Mouse (Mus musculus): Measurements from ENCODE around the gene Tmem254c. TPM values are rescaled to one million over a fixed set of nuclear protein-coding genes. Genes with fewer than 3 reads are reported as not detected.
"Not testable (repeated sequence)": the region's sequence is repeated elsewhere in the genome, so short reads cannot be mapped to it uniquely, and the experiment has no call there.

Tmem254c gene
- polyA plus RNA-seq, 1 experiment from 2014 or later = 32.6 TPM

- not testable (repeated sequence) for ATAC-seq; H3K4me3 ChIP-seq (ENCODE audit: low read length); H3K9ac ChIP-seq (ENCODE audit: low read depth, low read length); H3K4me1 ChIP-seq (ENCODE audit: control insufficient read depth, insufficient read depth, low read depth, low read length); H3K27me3 ChIP-seq (replicated peaks; ENCODE audit: control insufficient read depth, insufficient read depth, low read length); H3K4me2 ChIP-seq (ENCODE audit: low read length); H3K9me3 ChIP-seq (ENCODE audit: control insufficient read depth, low read length); H3K36me3 ChIP-seq (ENCODE audit: control insufficient read depth, insufficient read depth, low read length); H3K27ac ChIP-seq (ENCODE audit: low read depth, low read length)
- WGBS = no CpG with 5 or more reads among the region's 8 CpGs
Observed at GRCm38 (mm10) chr14:26047026-26047425, 20.1 kb downstream of the Tmem254c start.

GRCm38 (mm10) chr14:26045007-26045406 lies 22.1 kb downstream of the Tmem254c start:
- H3K27me3 ChIP-seq (replicated peaks; ENCODE audit: control insufficient read depth, insufficient read depth, low read length); H3K36me3 ChIP-seq (ENCODE audit: control insufficient read depth, insufficient read depth, low read length); H3K4me3 ChIP-seq (ENCODE audit: low read length); H3K9ac ChIP-seq (ENCODE audit: low read depth, low read length); H3K9me3 ChIP-seq (ENCODE audit: control insufficient read depth, low read length); H3K27ac ChIP-seq (ENCODE audit: low read depth, low read length); ATAC-seq; H3K4me2 ChIP-seq (ENCODE audit: low read length); H3K4me1 ChIP-seq (ENCODE audit: control insufficient read depth, insufficient read depth, low read depth, low read length): not testable (repeated sequence)
- WGBS = no CpG with 5 or more reads among the region's 5 CpGs

DNA sequence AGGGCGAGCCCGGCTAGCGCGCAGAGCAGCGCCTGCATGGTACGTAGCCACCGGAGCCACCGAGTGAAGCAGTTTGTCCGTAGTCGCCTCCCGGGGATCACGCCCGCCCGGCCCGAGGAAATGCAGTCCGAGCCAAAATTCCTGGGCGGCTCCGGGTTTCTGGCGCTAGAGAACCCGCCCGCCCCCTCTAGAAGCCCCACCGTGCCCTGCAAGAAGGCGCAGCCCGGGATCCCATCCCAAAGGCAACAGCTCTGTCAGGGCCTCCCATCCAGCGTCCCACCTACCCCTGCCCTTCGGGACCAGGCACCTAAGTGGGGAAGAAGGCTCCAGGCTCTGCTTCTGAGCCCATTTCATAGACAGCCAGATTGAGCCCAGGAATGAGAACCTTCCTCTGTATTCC lies 24.5 kb downstream of the Tmem254c start, which contains the start of gene Gm9780:
Gm9780 (minus strand) TSS at position 101 of the 400 bp plus-strand sequence.
- ATAC-seq; H3K9ac ChIP-seq (ENCODE audit: low read depth, low read length): not testable (repeated sequence)
- no CpG with 5 or more reads among the region's 26 CpGs for WGBS

DNA sequence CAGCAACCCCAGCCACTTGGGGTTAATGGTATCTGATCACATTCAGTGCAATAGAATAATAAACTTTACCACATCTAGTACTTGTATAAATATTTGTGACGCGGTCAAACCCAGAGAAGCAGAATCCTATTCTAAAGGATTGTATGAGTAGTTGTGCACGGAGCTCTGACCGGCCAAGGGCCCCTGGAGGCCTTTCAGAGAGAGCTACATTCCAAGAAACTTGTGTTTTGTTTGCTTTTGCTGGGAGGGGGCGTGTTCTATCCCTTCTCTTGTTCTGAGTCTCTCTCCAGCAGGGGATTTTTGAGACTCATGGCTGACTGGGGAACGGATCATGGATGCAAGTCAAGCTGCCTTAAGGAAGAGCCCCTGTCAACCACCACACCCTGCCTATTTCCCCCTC lies 31.7 kb downstream of the Tmem254c start:
- H3K9ac ChIP-seq (ENCODE audit: low read depth, low read length); H3K36me3 ChIP-seq (ENCODE audit: control insufficient read depth, insufficient read depth, low read length); H3K27me3 ChIP-seq (replicated peaks; ENCODE audit: control insufficient read depth, insufficient read depth, low read length); H3K4me2 ChIP-seq (ENCODE audit: low read length); H3K4me1 ChIP-seq (ENCODE audit: control insufficient read depth, insufficient read depth, low read depth, low read length); H3K9me3 ChIP-seq (ENCODE audit: control insufficient read depth, low read length); ATAC-seq; H3K27ac ChIP-seq (ENCODE audit: low read depth, low read length); H3K4me3 ChIP-seq (ENCODE audit: low read length): not testable (repeated sequence)
- no CpG with 5 or more reads among the region's 6 CpGs for WGBS

More for the DNA sequence above, 24.5 kb downstream of the Tmem254c start, which contains the start of gene Gm9780:
- H3K4me2 ChIP-seq (ENCODE audit: low read length); H3K4me1 ChIP-seq (ENCODE audit: control insufficient read depth, insufficient read depth, low read depth, low read length); H3K27ac ChIP-seq (ENCODE audit: low read depth, low read length); H3K36me3 ChIP-seq (ENCODE audit: control insufficient read depth, insufficient read depth, low read length); H3K4me3 ChIP-seq (ENCODE audit: low read length); H3K9me3 ChIP-seq (ENCODE audit: control insufficient read depth, low read length); H3K27me3 ChIP-seq (replicated peaks; ENCODE audit: control insufficient read depth, insufficient read depth, low read length): not testable (repeated sequence)

GRCm38 (mm10) chr14:26034364-26034763 lies 32.8 kb downstream of the Tmem254c start:
- not testable (repeated sequence) for ATAC-seq; H3K9me3 ChIP-seq (ENCODE audit: control insufficient read depth, low read length); H3K27me3 ChIP-seq (replicated peaks; ENCODE audit: control insufficient read depth, insufficient read depth, low read length); H3K27ac ChIP-seq (ENCODE audit: low read depth, low read length); H3K36me3 ChIP-seq (ENCODE audit: control insufficient read depth, insufficient read depth, low read length); H3K9ac ChIP-seq (ENCODE audit: low read depth, low read length); H3K4me2 ChIP-seq (ENCODE audit: low read length); H3K4me1 ChIP-seq (ENCODE audit: control insufficient read depth, insufficient read depth, low read depth, low read length); H3K4me3 ChIP-seq (ENCODE audit: low read length)
- WGBS = no CpG with 5 or more reads among the region's 3 CpGs

- ATAC-seq; H3K27ac ChIP-seq (ENCODE audit: low read depth, low read length); H3K9me3 ChIP-seq (ENCODE audit: control insufficient read depth, low read length); H3K4me3 ChIP-seq (ENCODE audit: low read length); H3K36me3 ChIP-seq (ENCODE audit: control insufficient read depth, insufficient read depth, low read length); H3K4me2 ChIP-seq (ENCODE audit: low read length); H3K9ac ChIP-seq (ENCODE audit: low read depth, low read length); H3K4me1 ChIP-seq (ENCODE audit: control insufficient read depth, insufficient read depth, low read depth, low read length); H3K27me3 ChIP-seq (replicated peaks; ENCODE audit: control insufficient read depth, insufficient read depth, low read length): not testable (repeated sequence)
- no CpG with 5 or more reads among the region's 12 CpGs for WGBS
Observed at GRCm38 (mm10) chr14:26025653-26026052, 41.5 kb downstream of the Tmem254c start.

DNA sequence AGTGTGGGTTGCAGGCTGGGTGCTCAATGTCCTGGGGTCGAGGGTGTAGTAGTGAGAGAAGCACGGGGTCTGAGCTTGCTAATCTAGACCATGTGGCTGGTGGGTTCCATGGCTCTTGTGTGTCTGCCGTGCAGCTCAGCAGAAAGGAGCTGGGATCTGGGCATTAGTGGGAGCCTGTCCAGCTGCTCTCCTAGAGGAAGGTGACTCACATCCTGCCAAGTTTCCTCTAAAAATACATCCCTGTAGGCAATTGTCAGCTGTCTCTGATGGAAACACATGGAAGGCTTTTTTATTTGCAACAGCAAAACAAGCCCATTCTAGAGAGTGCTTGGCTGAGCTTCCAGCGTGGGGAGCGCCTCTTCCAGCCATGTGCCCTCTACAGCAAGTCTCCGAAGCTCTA lies 44.3 kb downstream of the Tmem254c start:
- H3K36me3 ChIP-seq (ENCODE audit: control insufficient read depth, insufficient read depth, low read length); H3K27me3 ChIP-seq (replicated peaks; ENCODE audit: control insufficient read depth, insufficient read depth, low read length); ATAC-seq; H3K4me3 ChIP-seq (ENCODE audit: low read length); H3K4me2 ChIP-seq (ENCODE audit: low read length); H3K9me3 ChIP-seq (ENCODE audit: control insufficient read depth, low read length); H3K9ac ChIP-seq (ENCODE audit: low read depth, low read length); H3K27ac ChIP-seq (ENCODE audit: low read depth, low read length); H3K4me1 ChIP-seq (ENCODE audit: control insufficient read depth, insufficient read depth, low read depth, low read length): not testable (repeated sequence)
- WGBS = no CpG with 5 or more reads among the region's 6 CpGs

- WGBS = no CpG with 5 or more reads among the region's 9 CpGs
- H3K9me3 ChIP-seq (ENCODE audit: control insufficient read depth, low read length); H3K4me2 ChIP-seq (ENCODE audit: low read length); H3K9ac ChIP-seq (ENCODE audit: low read depth, low read length); H3K27ac ChIP-seq (ENCODE audit: low read depth, low read length); H3K4me1 ChIP-seq (ENCODE audit: control insufficient read depth, insufficient read depth, low read depth, low read length); H3K4me3 ChIP-seq (ENCODE audit: low read length); H3K27me3 ChIP-seq (replicated peaks; ENCODE audit: control insufficient read depth, insufficient read depth, low read length); ATAC-seq; H3K36me3 ChIP-seq (ENCODE audit: control insufficient read depth, insufficient read depth, low read length): not testable (repeated sequence)
Observed at GRCm38 (mm10) chr14:26021555-26021954, 45.6 kb downstream of the Tmem254c start.

- not testable (repeated sequence) for H3K36me3 ChIP-seq (ENCODE audit: control insufficient read depth, insufficient read depth, low read length); H3K9ac ChIP-seq (ENCODE audit: low read depth, low read length); H3K4me1 ChIP-seq (ENCODE audit: control insufficient read depth, insufficient read depth, low read depth, low read length); H3K4me3 ChIP-seq (ENCODE audit: low read length); H3K27me3 ChIP-seq (replicated peaks; ENCODE audit: control insufficient read depth, insufficient read depth, low read length); ATAC-seq; H3K9me3 ChIP-seq (ENCODE audit: control insufficient read depth, low read length); H3K27ac ChIP-seq (ENCODE audit: low read depth, low read length); H3K4me2 ChIP-seq (ENCODE audit: low read length)
- WGBS = no CpG with 5 or more reads among the region's 7 CpGs
Observed at GRCm38 (mm10) chr14:26016414-26016813, 50.7 kb downstream of the Tmem254c start.
